Mouse (Mus musculus) liver, embryonic 11.5 days (tissue): ENCODE data around the gene Rin2. TPM values are rescaled to one million over a fixed set of nuclear protein-coding genes. Genes with fewer than 3 reads are reported as not detected.

ENCODE experiments used
- ATAC-seq: fragments of 200-750 bp; cut with Nextera tagmentation; replicated peaks from 2 replicates; pipeline ENCODE4 v1.8.0; 2017; ENCODE audit warnings: moderate number of reproducible peaks, mild to moderate bottlenecking, moderate TSS enrichment, moderate library complexity; ENCODE audit not compliant: low FRiP score
- DNase-seq: peaks from one replicate; pipeline ENCODE4 v3.0.0-alpha.2; 2017; ENCODE audit warnings: low spot score
- H3K27ac ChIP-seq: fragments of 300-500 bp; sonication (generic); 2 replicates; pipeline ENCODE4 v1.5.1; 2014; ENCODE audit warnings: mild to moderate bottlenecking, low read depth, low read length, control low read depth
- H3K27me3 ChIP-seq: fragments of 300-500 bp; sonication (generic); replicated peaks from 2 replicates; pipeline ENCODE4 v1.6.1; 2014; ENCODE audit warnings: low read length, mixed read lengths; ENCODE audit not compliant: control insufficient read depth, insufficient read depth
- H3K36me3 ChIP-seq: fragments of 300-500 bp; sonication (generic); 2 replicates; pipeline ENCODE4 v1.6.1; 2014; ENCODE audit warnings: mild to moderate bottlenecking, low read length, moderate library complexity, mixed read lengths; ENCODE audit not compliant: control insufficient read depth, insufficient read depth
- H3K4me1 ChIP-seq: fragments of 300-500 bp; sonication (generic); replicated peaks from 2 replicates; pipeline ENCODE4 v1.6.1; 2014; ENCODE audit warnings: low read length, mixed read lengths; ENCODE audit not compliant: control insufficient read depth, insufficient read depth
- H3K4me2 ChIP-seq: fragments of 300-500 bp; sonication (generic); 2 replicates; pipeline ENCODE4 v1.6.1; 2014; ENCODE audit warnings: mild to moderate bottlenecking, control low read depth, moderate library complexity
- H3K4me3 ChIP-seq: fragments of 300-500 bp; sonication (generic); 2 replicates; pipeline ENCODE4 v1.5.1; 2014; ENCODE audit warnings: low read depth, low read length, control low read depth
- H3K9ac ChIP-seq: fragments of 300-500 bp; sonication (generic); 2 replicates; pipeline ENCODE4 v1.6.1; 2014; ENCODE audit warnings: low read depth, low read length, control low read depth
- H3K9me3 ChIP-seq: fragments of 300-500 bp; sonication (generic); 2 replicates; pipeline ENCODE4 v1.6.1; 2016; ENCODE audit warnings: low read length, inconsistent platforms, mixed read lengths; ENCODE audit not compliant: control insufficient read depth
- WGBS: fragments of 180-500 bp; shearing (Covaris S2); extraction: QIAGEN DNeasy Blood & Tissue Kit; methylation state at CpG from one replicate; pipeline ENCODE4 v1.1.7; 2014; 5-methylcytosine and 5-hydroxymethylcytosine counted together
- polyA plus RNA-seq: library from polyadenylated mRNA; unstranded; fragments of >200 nt; fragmentation: Nextera tagmentation; extraction: Ambion mirVana; gene quantifications from 2 replicates; pipeline ENCODE4 v1.2.1, GENCODE M21; 2014

The Rin2 gene
- polyA plus RNA-seq, 1 experiment from 2014 or later = 7.6 TPM

- Histone ChIP-seq H3K27ac (no peak overlapping the region), H3K27me3 (no peaks in the 10 kb centered on the region), H3K36me3 (no peaks in the 10 kb centered on the region; the same call in 1 of the 2 replicates), H3K4me2 (no peak overlapping the region), H3K4me3 (no peak overlapping the region), H3K9ac (no peak overlapping the region), H3K4me1 (no peaks in the 10 kb centered on the region), H3K9me3 (no peaks in the 10 kb centered on the region)
- 75% methylated on average over 1 of the region's 1 CpGs for whole genome bisulfite sequencing
- no peak for DNase-seq
- no peak for ATAC-seq
These were observed 198.9 kb downstream of the Rin2 start for GRCm38 (mm10) chr2:145873953-145874352.

- Histone ChIP-seq H3K9me3 (no peaks in the 10 kb centered on the region), H3K9ac (no peak overlapping the region), H3K4me1 (no peaks in the 10 kb centered on the region), H3K27ac (no peak overlapping the region), H3K4me2 (no peak overlapping the region), H3K36me3 (no peaks in the 10 kb centered on the region; the same call in 1 of the 2 replicates), H3K4me3 (no peak overlapping the region), H3K27me3 (no peaks in the 10 kb centered on the region)
- no peak for DNase-seq
- WGBS = 60% methylated on average over 3 of the region's 3 CpGs
- no peak for ATAC-seq
These were observed 200.0 kb downstream of the Rin2 start for GRCm38 (mm10) chr2:145874879-145875482.

DNA sequence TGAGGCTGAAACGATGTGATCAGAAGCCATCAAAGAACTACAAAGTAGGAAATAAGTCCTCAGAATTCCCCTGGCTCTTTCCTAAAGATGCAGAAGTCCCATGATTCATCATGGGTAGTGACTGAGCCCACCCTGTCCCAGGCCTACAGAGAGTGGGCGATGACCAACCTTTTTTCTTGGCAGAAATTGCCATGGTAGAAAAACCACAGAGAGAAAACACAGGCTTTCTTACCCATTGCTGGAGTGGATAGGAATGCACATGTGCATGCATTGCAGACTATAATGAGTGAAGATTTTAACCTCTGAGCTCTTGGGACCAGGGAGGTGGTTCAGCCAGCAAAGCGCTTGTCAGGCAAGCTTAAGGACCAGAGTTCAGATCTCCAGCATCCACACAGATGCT lies 202.2 kb downstream of the Rin2 start:
- H3K4me3 ChIP-seq = no peak overlapping the region
- ATAC-seq (no peak), DNase-seq (no peak)
- H3K27ac ChIP-seq = no peak overlapping the region
- no peaks in the 10 kb centered on the region for H3K4me1 ChIP-seq
- H3K36me3 ChIP-seq = no peaks in the 10 kb centered on the region; the same call in 1 of the 2 replicates
- WGBS = 83% methylated on average over 3 of the region's 3 CpGs
- H3K27me3 ChIP-seq = no peaks in the 10 kb centered on the region
- no peak overlapping the region for H3K4me2 ChIP-seq
- no peaks in the 10 kb centered on the region for H3K9me3 ChIP-seq
- no peak overlapping the region for H3K9ac ChIP-seq

GRCm38 (mm10) chr2:145880887-145881747 lies 206.1 kb downstream of the Rin2 start:
- Histone ChIP-seq H3K36me3 (no peaks in the 10 kb centered on the region; the same call in 1 of the 2 replicates), H3K27me3 (no peaks in the 10 kb centered on the region), H3K4me1 (peaks cover 3% of the 10 kb centered on the region; the same call in 1 of the 2 replicates), H3K27ac (no peak overlapping the region), H3K9me3 (no peaks in the 10 kb centered on the region), H3K4me2 (no peak overlapping the region), H3K4me3 (no peak overlapping the region), H3K9ac (no peak overlapping the region)
- DNase-seq (no peak), ATAC-seq (no peak)
- whole genome bisulfite sequencing = 46% methylated on average over 11 of the region's 11 CpGs

GRCm38 (mm10) chr2:145881932-145882331 lies 206.9 kb downstream of the Rin2 start:
- no peaks in the 10 kb centered on the region for H3K9me3 ChIP-seq
- H3K27ac ChIP-seq = no peak overlapping the region
- no peak overlapping the region for H3K4me3 ChIP-seq
- WGBS = 84% methylated on average over 5 of the region's 5 CpGs
- H3K9ac ChIP-seq = no peak overlapping the region
- no peaks in the 10 kb centered on the region for H3K27me3 ChIP-seq
- ATAC-seq (no peak), DNase-seq (no peak)
- H3K4me2 ChIP-seq = no peak overlapping the region
- H3K4me1 ChIP-seq = peaks cover 3% of the 10 kb centered on the region; the same call in 1 of the 2 replicates
- no peaks in the 10 kb centered on the region; the same call in 1 of the 2 replicates for H3K36me3 ChIP-seq

DNA sequence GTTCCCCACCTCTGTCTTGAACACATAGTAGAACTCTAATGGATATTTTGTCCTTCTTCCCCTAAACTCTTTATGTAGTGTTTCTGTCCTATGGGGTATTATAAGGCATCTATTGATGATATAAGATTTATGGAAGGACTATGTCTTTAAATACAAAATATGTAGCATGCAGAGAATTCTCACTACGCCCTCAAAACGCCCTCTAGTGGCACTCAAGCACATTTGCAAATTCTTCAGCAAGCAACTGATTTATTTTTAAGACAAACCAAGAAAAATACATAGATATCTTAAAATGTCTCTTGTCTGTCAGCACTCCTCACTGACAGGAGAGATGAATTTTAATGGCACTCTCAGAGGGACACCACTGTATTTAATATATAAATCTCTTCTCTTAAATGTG lies 207.4 kb downstream of the Rin2 start:
- no peak for ATAC-seq
- H3K36me3 ChIP-seq = no peaks in the 10 kb centered on the region; the same call in 1 of the 2 replicates
- WGBS = 21% methylated on average over 2 of the region's 2 CpGs
- H3K4me3 ChIP-seq = no peak overlapping the region
- H3K27me3 ChIP-seq = no peaks in the 10 kb centered on the region
- no peaks in the 10 kb centered on the region for H3K9me3 ChIP-seq
- no peak overlapping the region; the same call in 1 of the 2 replicates for H3K27ac ChIP-seq
- peaks cover 3% of the 10 kb centered on the region; the same call in 1 of the 2 replicates for H3K4me1 ChIP-seq
- no peak overlapping the region for H3K9ac ChIP-seq
- no peak for DNase-seq
- no peak overlapping the region for H3K4me2 ChIP-seq

- peak overlapping the region; percentile 0; the same call in 1 of the 2 replicates for H3K27ac ChIP-seq
- H3K4me3 ChIP-seq = no peak overlapping the region
- no peaks in the 10 kb centered on the region for H3K9me3 ChIP-seq
- H3K4me1 ChIP-seq = peaks cover 3% of the 10 kb centered on the region; the same call in 1 of the 2 replicates
- no peaks in the 10 kb centered on the region for H3K27me3 ChIP-seq
- H3K9ac ChIP-seq = no peak overlapping the region
- WGBS = 28% methylated on average over 17 of the region's 17 CpGs
- H3K36me3 ChIP-seq = no peaks in the 10 kb centered on the region
- no peak for DNase-seq
- no peak overlapping the region; the same call in 1 of the 2 replicates for H3K4me2 ChIP-seq
- 0 out of 2 replicates have a peak, but pooled peaks have one; percentile 13 for ATAC-seq
These were observed 209.3 kb downstream of the Rin2 start for GRCm38 (mm10) chr2:145884036-145884912.
